Mouse (Mus musculus): ENCODE results near the gene Dnajb5. TPM values are rescaled to one million over a fixed set of nuclear protein-coding genes. Genes with fewer than 3 reads are reported as not detected.

The Dnajb5 gene
- polyA plus RNA-seq, 1 experiment from 2014 or later: 1.2 TPM

- Histone ChIP-seq H3K27me3 (replicated peaks) (peaks cover 92% of the 10 kb centered on the region), H3K4me3 (no peak overlapping the region)
- WGBS (ENCODE audit: insufficient replicate concordance): 9% methylated on average over 6 of the region's 6 CpGs
Observed at GRCm38 (mm10) chr4:42945043-42945442, 4.6 kb upstream of the Dnajb5 start.

GRCm38 (mm10) chr4:42945445-42945844, 4.2 kb upstream of the Dnajb5 start:
- Histone ChIP-seq H3K4me3 (no peak overlapping the region), H3K27ac (no peak overlapping the region), H3K9me3 (replicated peaks) (no peaks in the 10 kb centered on the region), H3K4me2 (no peak overlapping the region), H3K9ac (no peak overlapping the region), H3K27me3 (replicated peaks) (peaks cover 92% of the 10 kb centered on the region), H3K36me3 (no peaks in the 10 kb centered on the region), H3K4me1 (peaks cover 9% of the 10 kb centered on the region)
- no peak for ATAC-seq
- 83% methylated on average over 3 of the region's 3 CpGs for WGBS (ENCODE audit: insufficient replicate concordance)

More at GRCm38 (mm10) chr4:42945043-42945442, 4.6 kb upstream of the Dnajb5 start:
- Histone ChIP-seq H3K4me2 (no peak overlapping the region), H3K36me3 (no peaks in the 10 kb centered on the region), H3K9ac (no peak overlapping the region), H3K4me1 (peaks cover 5% of the 10 kb centered on the region), H3K9me3 (replicated peaks) (no peaks in the 10 kb centered on the region), H3K27ac (no peak overlapping the region)
- ATAC-seq: no peak

- H3K4me3 ChIP-seq: no peak overlapping the region
- no peak overlapping the region for H3K27ac ChIP-seq
- H3K9ac ChIP-seq: no peak overlapping the region
- 9% methylated on average over 5 of the region's 5 CpGs for WGBS (ENCODE audit: insufficient replicate concordance)
- peaks cover 12% of the 10 kb centered on the region for H3K4me1 ChIP-seq
- no peaks in the 10 kb centered on the region for H3K36me3 ChIP-seq
- ATAC-seq: no peak
- H3K4me2 ChIP-seq: no peak overlapping the region
- peaks cover 92% of the 10 kb centered on the region for H3K27me3 ChIP-seq (replicated peaks)
- H3K9me3 ChIP-seq (replicated peaks): no peaks in the 10 kb centered on the region
Observed at GRCm38 (mm10) chr4:42945952-42946351, 3.7 kb upstream of the Dnajb5 start.

- Histone ChIP-seq H3K4me1 (peaks cover 15% of the 10 kb centered on the region), H3K36me3 (no peaks in the 10 kb centered on the region), H3K9ac (no peak overlapping the region), H3K9me3 (replicated peaks) (no peaks in the 10 kb centered on the region), H3K4me3 (no peak overlapping the region), H3K27me3 (replicated peaks) (peaks cover 92% of the 10 kb centered on the region), H3K27ac (no peak overlapping the region), H3K4me2 (no peak overlapping the region)
- 49% methylated on average over 10 of the region's 10 CpGs for WGBS (ENCODE audit: insufficient replicate concordance)
- ATAC-seq: no peak
Observed at GRCm38 (mm10) chr4:42946733-42947290, 2.8 kb upstream of the Dnajb5 start.

GRCm38 (mm10) chr4:42948527-42948926, 1.1 kb upstream of the Dnajb5 start:
- 30% methylated on average over 13 of the region's 13 CpGs for WGBS (ENCODE audit: insufficient replicate concordance)
- Histone ChIP-seq H3K36me3 (no peaks in the 10 kb centered on the region), H3K4me3 (no peak overlapping the region), H3K9ac (no peak overlapping the region), H3K27me3 (replicated peaks) (peaks cover 86% of the 10 kb centered on the region), H3K27ac (no peak overlapping the region), H3K4me2 (no peak overlapping the region), H3K9me3 (replicated peaks) (no peaks in the 10 kb centered on the region), H3K4me1 (peaks cover 15% of the 10 kb centered on the region)
- ATAC-seq: no peak

GRCm38 (mm10) chr4:42949051-42949675, 451 bp upstream of the Dnajb5 start:
- H3K9me3 ChIP-seq (replicated peaks): no peaks in the 10 kb centered on the region
- H3K9ac ChIP-seq: no peak overlapping the region
- ATAC-seq: no peak
- H3K4me2 ChIP-seq: peak overlapping the region; percentile 91
- 8% methylated on average over 14 of the region's 14 CpGs for WGBS (ENCODE audit: insufficient replicate concordance)
- H3K27ac ChIP-seq: no peak overlapping the region
- H3K27me3 ChIP-seq (replicated peaks): peaks cover 81% of the 10 kb centered on the region
- no peaks in the 10 kb centered on the region for H3K36me3 ChIP-seq
- peaks cover 15% of the 10 kb centered on the region for H3K4me1 ChIP-seq
- peak overlapping the region; percentile 64 for H3K4me3 ChIP-seq

GRCm38 (mm10) chr4:42950065-42950558, 498 bp downstream of the Dnajb5 start:
- peaks cover 15% of the 10 kb centered on the region for H3K4me1 ChIP-seq
- 3% methylated on average over 21 of the region's 27 CpGs for WGBS (ENCODE audit: insufficient replicate concordance)
- no peaks in the 10 kb centered on the region for H3K9me3 ChIP-seq (replicated peaks)
- peak; percentile 44 for ATAC-seq
- peak overlapping the region; percentile 91 for H3K4me2 ChIP-seq
- H3K36me3 ChIP-seq: no peaks in the 10 kb centered on the region
- peak overlapping the region; percentile 58 for H3K27ac ChIP-seq
- peak overlapping the region; percentile 64 for H3K4me3 ChIP-seq
- H3K27me3 ChIP-seq (replicated peaks): peaks cover 72% of the 10 kb centered on the region
- H3K9ac ChIP-seq: peak overlapping the region; percentile 65

- Histone ChIP-seq H3K27ac (no peak overlapping the region), H3K36me3 (no peaks in the 10 kb centered on the region), H3K27me3 (replicated peaks) (peaks cover 63% of the 10 kb centered on the region), H3K4me1 (peaks cover 15% of the 10 kb centered on the region), H3K9me3 (replicated peaks) (no peaks in the 10 kb centered on the region), H3K9ac (no peak overlapping the region), H3K4me3 (no peak overlapping the region), H3K4me2 (no peak overlapping the region)
- no peak for ATAC-seq
- 46% methylated on average over 11 of the region's 11 CpGs for WGBS (ENCODE audit: insufficient replicate concordance)
Observed at GRCm38 (mm10) chr4:42951206-42952195, 1.9 kb downstream of the Dnajb5 start.

- Histone ChIP-seq H3K9me3 (replicated peaks) (no peaks in the 10 kb centered on the region), H3K4me1 (peaks cover 15% of the 10 kb centered on the region), H3K36me3 (no peaks in the 10 kb centered on the region), H3K4me3 (no peak overlapping the region), H3K27ac (no peak overlapping the region), H3K27me3 (replicated peaks) (peaks cover 56% of the 10 kb centered on the region), H3K4me2 (no peak overlapping the region), H3K9ac (no peak overlapping the region)
- WGBS (ENCODE audit: insufficient replicate concordance): 70% methylated on average over 7 of the region's 7 CpGs
- ATAC-seq: no peak
Observed at GRCm38 (mm10) chr4:42952563-42952962, 2.9 kb downstream of the Dnajb5 start.

- no peaks in the 10 kb centered on the region for H3K36me3 ChIP-seq
- WGBS (ENCODE audit: insufficient replicate concordance): 49% methylated on average over 10 of the region's 10 CpGs
- H3K27me3 ChIP-seq (replicated peaks): peaks cover 51% of the 10 kb centered on the region
- no peak overlapping the region for H3K4me3 ChIP-seq
- peaks cover 15% of the 10 kb centered on the region for H3K4me1 ChIP-seq
- H3K9ac ChIP-seq: no peak overlapping the region
- no peak for ATAC-seq
- no peak overlapping the region for H3K27ac ChIP-seq
- no peak overlapping the region for H3K4me2 ChIP-seq
- no peaks in the 10 kb centered on the region for H3K9me3 ChIP-seq (replicated peaks)
Observed at GRCm38 (mm10) chr4:42953435-42954094, 4.0 kb downstream of the Dnajb5 start.

- WGBS (ENCODE audit: insufficient replicate concordance): 13% methylated on average over 10 of the region's 10 CpGs
- Histone ChIP-seq H3K4me3 (no peak overlapping the region), H3K4me1 (peaks cover 15% of the 10 kb centered on the region), H3K27ac (no peak overlapping the region), H3K27me3 (replicated peaks) (peaks cover 44% of the 10 kb centered on the region), H3K4me2 (no peak overlapping the region), H3K9me3 (replicated peaks) (no peaks in the 10 kb centered on the region), H3K36me3 (no peaks in the 10 kb centered on the region), H3K9ac (no peak overlapping the region)
- ATAC-seq: no peak
Observed at GRCm38 (mm10) chr4:42954297-42954696, 4.7 kb downstream of the Dnajb5 start.
